Mouse (Mus musculus) myocyte (in vitro differentiated cells): ENCODE data around the gene H2al1j.

Experiments used
- E2F4 ChIP-seq: IDR thresholded peaks from one replicate; pipeline ENCODE4 v1.6.1; 2011; ENCODE audit warnings: mild to moderate bottlenecking, control low read depth, moderate library complexity; ENCODE audit not compliant: insufficient read depth
- MYOG ChIP-seq, 3 experiments: IDR thresholded peaks; one replicate each; pipeline ENCODE4 v1.6.1; 2011; ENCODE audit warnings: control low read depth in 2 of 3, low read depth in 2 of 3, mild to moderate bottlenecking in 2 of 3; ENCODE audit not compliant: insufficient read length in 2 of 3, control insufficient read depth in 1 of 3, insufficient read depth in 1 of 3
- POLR2A ChIP-seq: IDR thresholded peaks from one replicate; pipeline ENCODE4 v1.6.1; 2011; ENCODE audit warnings: low read depth, mild to moderate bottlenecking, control low read depth, moderate library complexity; ENCODE audit not compliant: insufficient read length
- POLR2AphosphoS2 ChIP-seq: IDR thresholded peaks from one replicate; pipeline ENCODE4 v1.6.1; 2011; ENCODE audit warnings: low read depth, control low read depth; ENCODE audit not compliant: insufficient read length
- TCF12 ChIP-seq: IDR thresholded peaks from one replicate; pipeline ENCODE4 v1.6.1; 2011; ENCODE audit warnings: mild to moderate bottlenecking, control low read depth; ENCODE audit not compliant: poor library complexity, insufficient read depth, severe bottlenecking
- USF1 ChIP-seq: IDR thresholded peaks from one replicate; pipeline ENCODE4 v1.6.1; 2011; ENCODE audit warnings: low read depth, mild to moderate bottlenecking, control low read depth, moderate library complexity

DNA sequence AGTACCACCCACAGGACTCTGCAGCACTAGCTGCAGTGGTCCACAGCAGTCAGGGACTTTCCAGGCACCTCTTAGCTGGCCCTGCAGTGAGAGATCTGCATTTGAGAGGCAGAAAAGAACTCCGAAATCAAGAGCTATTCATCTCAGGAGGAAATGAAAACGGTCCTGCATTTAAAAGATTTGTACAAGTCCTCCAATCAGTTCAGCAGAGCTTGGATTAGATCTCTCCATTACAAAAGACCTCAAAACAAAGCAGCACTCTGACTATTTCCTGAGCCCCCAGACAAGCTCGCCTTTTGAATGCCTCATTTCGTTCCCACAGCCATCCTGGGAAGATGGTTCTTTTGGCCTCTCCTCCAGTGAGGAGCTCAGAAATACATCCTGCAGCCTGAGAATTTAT, 38.4 kb upstream of the H2al1j start:
- TF ChIP-seq POLR2A (no peak), POLR2AphosphoS2 (no peak), E2F4 (no peak), USF1 (no peak), MYOG (IDR thresholded peaks at IDR 0.05; ENCODE audit: control insufficient read depth in 1 of 3, insufficient read depth in 1 of 3, insufficient read length in 2 of 3, low read depth in 2 of 3) (no peak), TCF12 (no peak)
